Mouse (Mus musculus) heart, adult 9 months (tissue): Measurements from ENCODE around the gene Tespa1.
"Not testable (repeated sequence)": the region's sequence is repeated elsewhere in the genome, so short reads cannot be mapped to it uniquely, and the experiment has no call there.

ENCODE experiments used
- DNase-seq, 2 experiments: peaks; one replicate each; pipeline ENCODE4 v3.0.0; 2022; ENCODE audit warnings: low spot score in 2 of 2

Gene Tespa1

GRCm38 (mm10) chr10:130363438-130364164, 40.9 kb downstream of the Tespa1 start:
- no peak for DNase-seq

GRCm38 (mm10) chr10:130364766-130365165, 42.1 kb downstream of the Tespa1 start:
- no peak for DNase-seq

- no peak for DNase-seq
Observed at GRCm38 (mm10) chr10:130368384-130368783, 45.7 kb downstream of the Tespa1 start.

- no peak for DNase-seq
Observed at GRCm38 (mm10) chr10:130370005-130370682, 47.5 kb downstream of the Tespa1 start.

- DNase-seq, result no peak
Observed at GRCm38 (mm10) chr10:130371644-130372043, 49.0 kb downstream of the Tespa1 start.

GRCm38 (mm10) chr10:130372491-130373173, 50.0 kb downstream of the Tespa1 start:
- DNase-seq, result no peak

GRCm38 (mm10) chr10:130375145-130375544, 52.5 kb downstream of the Tespa1 start:
- DNase-seq, result no peak

- DNase-seq, result no peak
Observed at GRCm38 (mm10) chr10:130394232-130394631, 71.6 kb downstream of the Tespa1 start, which contains the start of gene Vmn2r84. Gene Vmn2r84 (minus strand): TSS chr10:130394332.

- not testable (repeated sequence) for DNase-seq
Observed at GRCm38 (mm10) chr10:130412167-130412698, 89.6 kb downstream of the Tespa1 start.
